Mouse (Mus musculus) hindbrain, embryonic 10.5 days (tissue): ENCODE data around the gene Pnkd. TPM values are rescaled to one million over a fixed set of nuclear protein-coding genes. Genes with fewer than 3 reads are reported as not detected.
"Not testable (repeated sequence)": the region's sequence is repeated elsewhere in the genome, so short reads cannot be mapped to it uniquely, and the experiment has no call there.

Experiments used
- DNase-seq: peaks from one replicate; pipeline ENCODE4 v3.0.0-alpha.2; 2017; ENCODE audit warnings: low spot score
- H3K27ac ChIP-seq: fragments of 300-500 bp; sonication (generic); 2 replicates; pipeline ENCODE4 v1.5.1; 2016; ENCODE audit warnings: mild to moderate bottlenecking, moderate library complexity
- H3K27me3 ChIP-seq: fragments of 300-500 bp; sonication (generic); 2 replicates; pipeline ENCODE4 v1.6.1; 2016; ENCODE audit warnings: mild to moderate bottlenecking; ENCODE audit not compliant: poor library complexity, insufficient read depth, severe bottlenecking
- H3K36me3 ChIP-seq: fragments of 300-500 bp; sonication (generic); 2 replicates; pipeline ENCODE4 v1.6.1; 2016; ENCODE audit warnings: mild to moderate bottlenecking, moderate library complexity
- H3K4me1 ChIP-seq: fragments of 300-500 bp; sonication (generic); replicated peaks from 2 replicates; pipeline ENCODE4 v1.6.1; 2016; ENCODE audit warnings: mild to moderate bottlenecking
- H3K4me3 ChIP-seq: fragments of 300-500 bp; sonication (generic); 2 replicates; pipeline ENCODE4 v1.5.1; 2016; ENCODE audit warnings: mild to moderate bottlenecking, moderate library complexity
- H3K9me3 ChIP-seq: fragments of 300-500 bp; sonication (generic); 2 replicates; pipeline ENCODE4 v1.6.1; 2016; ENCODE audit warnings: mild to moderate bottlenecking, moderate library complexity
- WGBS: fragments of 180-500 bp; shearing (Covaris S2); methylation state at CpG from one replicate; pipeline ENCODE4 v1.1.7; 2016; 5-methylcytosine and 5-hydroxymethylcytosine counted together
- polyA plus RNA-seq: library from polyadenylated mRNA; unstranded; fragments of >200 nt; fragmentation: Nextera tagmentation; extraction: Ambion mirVana; gene quantifications from 2 replicates; pipeline ENCODE4 v1.2.1, GENCODE M21; 2016

Gene Pnkd
- polyA plus RNA-seq, 1 experiment from 2014 or later: 120 TPM

GRCm38 (mm10) chr1:74281886-74282285 is 2.8 kb upstream of the Pnkd start:
- no peak for DNase-seq
- 98% methylated on average over 8 of the region's 8 CpGs for WGBS
- Histone ChIP-seq H3K9me3 (no peaks in the 10 kb centered on the region), H3K4me1 (peaks cover 38% of the 10 kb centered on the region), H3K27ac (no peak overlapping the region), H3K27me3 (no peaks in the 10 kb centered on the region), H3K4me3 (no peak overlapping the region), H3K36me3 (peaks cover 50% of the 10 kb centered on the region)

- Histone ChIP-seq H3K36me3 (peaks cover 50% of the 10 kb centered on the region), H3K27me3 (no peaks in the 10 kb centered on the region), H3K27ac (no peak overlapping the region), H3K9me3 (no peaks in the 10 kb centered on the region), H3K4me3 (peak overlapping the region; percentile 13; the same call in 1 of the 2 replicates), H3K4me1 (peaks cover 37% of the 10 kb centered on the region)
- WGBS: 89% methylated on average over 10 of the region's 10 CpGs
- no peak for DNase-seq
These were observed 1.7 kb upstream of the Pnkd start for GRCm38 (mm10) chr1:74282896-74283625.

- WGBS: 14% methylated on average over 15 of the region's 15 CpGs
- H3K27me3 ChIP-seq: no peaks in the 10 kb centered on the region
- H3K4me1 ChIP-seq: peaks cover 31% of the 10 kb centered on the region
- H3K4me3 ChIP-seq: peak overlapping the region; percentile 81
- H3K27ac ChIP-seq: peak overlapping the region; percentile 88
- peaks cover 52% of the 10 kb centered on the region for H3K36me3 ChIP-seq
- H3K9me3 ChIP-seq: no peaks in the 10 kb centered on the region
- no peak for DNase-seq
These were observed 855 bp upstream of the Pnkd start for GRCm38 (mm10) chr1:74283686-74284463.

- 4% methylated on average over 23 of the region's 23 CpGs for WGBS
- peaks cover 52% of the 10 kb centered on the region for H3K36me3 ChIP-seq
- no peaks in the 10 kb centered on the region for H3K27me3 ChIP-seq
- peaks cover 31% of the 10 kb centered on the region for H3K4me1 ChIP-seq
- no peaks in the 10 kb centered on the region for H3K9me3 ChIP-seq
- DNase-seq: no peak
- H3K27ac ChIP-seq: peak overlapping the region; percentile 88
- H3K4me3 ChIP-seq: peak overlapping the region; percentile 81
These were observed 681 bp downstream of the Pnkd start for GRCm38 (mm10) chr1:74285212-74286010.

GRCm38 (mm10) chr1:74286869-74287607 is 2.3 kb downstream of the Pnkd start:
- H3K4me3 ChIP-seq, DNase-seq, H3K27ac ChIP-seq, H3K9me3 ChIP-seq, H3K27me3 ChIP-seq: not testable (repeated sequence)
- Histone ChIP-seq H3K36me3 (peaks cover 51% of the 10 kb centered on the region), H3K4me1 (peaks cover 31% of the 10 kb centered on the region)
- WGBS: 60% methylated on average over 15 of the region's 17 CpGs

DNA sequence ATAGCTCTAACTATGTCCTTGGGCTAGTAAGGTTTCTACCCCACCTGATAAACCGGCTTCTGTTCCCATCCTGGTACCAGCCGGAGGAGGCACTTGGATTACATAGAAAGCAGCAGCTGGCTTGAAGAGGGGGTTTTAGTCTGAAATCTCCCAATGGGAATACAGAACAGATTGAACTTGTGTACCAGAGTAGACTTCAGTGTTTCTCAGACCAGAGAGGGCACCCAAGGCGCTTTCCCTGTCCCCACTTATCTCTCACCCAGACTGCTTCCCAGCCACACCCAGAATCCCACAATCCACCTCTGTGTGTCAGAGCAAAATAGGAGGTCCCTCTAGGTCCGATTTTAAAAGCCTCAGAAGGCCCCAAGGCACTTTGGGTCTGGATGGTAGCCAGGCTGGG is 3.6 kb downstream of the Pnkd start:
- Histone ChIP-seq H3K4me3 (no peak overlapping the region), H3K27me3 (no peaks in the 10 kb centered on the region), H3K27ac (no peak overlapping the region), H3K9me3 (no peaks in the 10 kb centered on the region), H3K4me1 (peaks cover 23% of the 10 kb centered on the region), H3K36me3 (peaks cover 47% of the 10 kb centered on the region)
- 83% methylated on average over 4 of the region's 4 CpGs for WGBS
- DNase-seq: no peak

- 90% methylated on average over 9 of the region's 9 CpGs for WGBS
- Histone ChIP-seq H3K9me3 (no peaks in the 10 kb centered on the region), H3K27me3 (no peaks in the 10 kb centered on the region), H3K27ac (no peak overlapping the region), H3K4me3 (no peak overlapping the region), H3K4me1 (peaks cover 16% of the 10 kb centered on the region), H3K36me3 (peaks cover 51% of the 10 kb centered on the region)
- no peak for DNase-seq
These were observed 4.5 kb downstream of the Pnkd start for GRCm38 (mm10) chr1:74289248-74289647.

GRCm38 (mm10) chr1:74289740-74290139 is 5.0 kb downstream of the Pnkd start:
- Histone ChIP-seq H3K4me1 (peaks cover 17% of the 10 kb centered on the region), H3K27me3 (no peaks in the 10 kb centered on the region), H3K4me3 (no peak overlapping the region), H3K36me3 (peaks cover 52% of the 10 kb centered on the region), H3K9me3 (no peaks in the 10 kb centered on the region), H3K27ac (no peak overlapping the region)
- no peak for DNase-seq
- 90% methylated on average over 2 of the region's 2 CpGs for WGBS

DNA sequence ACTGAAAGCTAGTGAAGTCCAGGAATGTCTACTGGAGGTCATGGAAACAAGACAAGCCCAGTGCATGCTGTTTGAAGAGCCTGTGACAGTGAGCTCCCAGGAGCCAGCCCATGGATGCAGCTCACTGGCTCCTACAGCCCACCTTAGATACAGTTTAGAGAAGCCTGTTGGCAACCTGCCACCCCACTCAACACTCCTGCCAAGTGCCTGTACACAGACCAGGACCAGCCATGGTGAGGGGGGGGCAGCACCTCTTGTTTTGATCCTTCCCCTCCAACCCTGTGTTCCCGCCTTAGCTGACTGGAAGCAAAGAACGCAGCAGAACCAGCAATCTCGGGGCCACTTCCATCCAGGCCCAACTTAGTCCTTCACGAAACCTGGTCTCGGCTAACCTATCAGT is 5.4 kb downstream of the Pnkd start:
- Histone ChIP-seq H3K4me3 (no peak overlapping the region), H3K9me3 (no peaks in the 10 kb centered on the region), H3K27me3 (no peaks in the 10 kb centered on the region), H3K4me1 (peaks cover 19% of the 10 kb centered on the region), H3K36me3 (peaks cover 52% of the 10 kb centered on the region), H3K27ac (no peak overlapping the region)
- WGBS: 94% methylated on average over 5 of the region's 5 CpGs
- no peak for DNase-seq

DNA sequence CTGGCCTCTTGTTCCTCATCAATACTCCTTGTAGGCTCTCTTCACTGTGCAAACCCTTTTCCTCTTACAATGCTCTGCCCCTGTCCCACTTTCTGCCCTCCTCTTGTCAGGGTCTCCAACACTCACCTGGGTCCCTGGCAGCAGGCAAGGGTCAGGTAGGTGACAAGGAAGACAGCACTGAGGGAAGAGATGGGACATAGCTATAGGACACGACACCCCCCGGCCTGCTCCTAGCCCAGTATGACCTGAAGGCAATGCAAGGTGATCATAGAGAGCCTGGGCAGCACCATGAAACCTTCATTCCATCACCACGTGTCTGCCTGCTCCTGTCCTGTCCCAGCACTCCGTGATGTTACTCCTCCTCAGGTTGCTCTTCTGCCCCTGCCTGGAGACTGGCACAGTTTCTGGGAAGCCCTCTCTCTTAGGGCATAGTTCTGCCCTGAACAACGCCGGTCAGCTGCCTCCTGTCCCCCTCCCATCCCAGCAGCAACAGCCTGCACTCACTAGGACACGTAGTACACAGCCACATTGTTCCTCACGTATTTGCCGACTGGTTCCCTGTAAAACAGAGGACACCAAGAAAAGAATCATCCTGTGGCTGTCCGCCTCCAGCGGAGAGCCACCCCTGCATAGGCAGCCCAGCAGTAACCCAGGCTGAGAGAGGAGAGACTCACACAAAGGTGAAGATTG is 7.7 kb downstream of the Pnkd start:
- DNase-seq: no peak
- H3K27me3 ChIP-seq: no peaks in the 10 kb centered on the region
- peaks cover 28% of the 10 kb centered on the region for H3K4me1 ChIP-seq
- no peaks in the 10 kb centered on the region for H3K9me3 ChIP-seq
- 84% methylated on average over 11 of the region's 11 CpGs for WGBS
- H3K4me3 ChIP-seq: no peak overlapping the region
- no peak overlapping the region for H3K27ac ChIP-seq
- H3K36me3 ChIP-seq: peaks cover 60% of the 10 kb centered on the region

GRCm38 (mm10) chr1:74293306-74293960 is 8.7 kb downstream of the Pnkd start:
- Histone ChIP-seq H3K27me3 (no peaks in the 10 kb centered on the region), H3K36me3 (peaks cover 56% of the 10 kb centered on the region), H3K4me1 (peaks cover 29% of the 10 kb centered on the region), H3K27ac (no peak overlapping the region), H3K4me3 (no peak overlapping the region), H3K9me3 (no peaks in the 10 kb centered on the region)
- no peak for DNase-seq
- 88% methylated on average over 8 of the region's 8 CpGs for WGBS
